Mouse (Mus musculus): Measurements from ENCODE around the gene Ptgdr.
"Not testable (repeated sequence)": the region's sequence is repeated elsewhere in the genome, so short reads cannot be mapped to it uniquely, and the experiment has no call there.

Gene Ptgdr

DNA sequence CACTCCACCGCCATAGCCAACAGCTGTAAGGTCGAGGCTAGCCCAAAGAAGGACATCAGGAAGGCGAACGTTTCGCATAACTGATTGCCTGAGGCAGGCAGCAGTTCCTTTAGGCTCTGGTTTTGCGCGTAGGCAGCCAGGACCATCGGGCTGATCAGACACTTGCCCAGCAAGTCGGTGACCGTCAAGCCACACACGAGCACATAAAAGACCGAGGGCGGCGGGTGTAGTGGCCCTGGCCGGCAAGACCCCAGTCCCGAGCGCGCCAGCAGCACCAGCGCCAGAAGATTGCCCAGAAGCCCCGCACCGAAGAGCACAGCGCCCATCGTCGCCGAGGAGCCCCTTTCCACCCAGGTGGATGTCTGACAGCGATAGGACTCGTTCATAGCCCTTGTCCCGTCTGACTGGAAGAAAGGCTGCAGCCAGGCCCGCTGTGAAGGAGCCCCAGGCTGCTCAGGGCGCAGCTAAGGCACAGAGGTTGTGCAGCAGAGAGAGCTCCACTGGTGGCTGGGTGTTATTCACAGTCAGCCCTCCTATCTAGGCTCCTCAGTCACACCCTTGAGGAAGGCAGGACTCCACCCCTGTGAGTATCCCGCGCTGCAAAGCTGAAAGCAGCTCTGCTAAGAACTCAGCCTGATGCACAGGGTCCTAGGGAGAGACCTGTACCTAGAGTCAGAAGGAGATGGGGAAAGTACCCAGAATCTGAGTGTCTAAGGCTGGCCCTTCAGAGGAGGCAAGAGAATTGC is at the start of gene Ptgdr:
Gene Ptgdr, minus strand, starts transcription at position 508 of the 746 bp plus-strand sequence.
- DNase-seq (ENCODE audit: low spot score in 2 of 2), result no peak

DNA sequence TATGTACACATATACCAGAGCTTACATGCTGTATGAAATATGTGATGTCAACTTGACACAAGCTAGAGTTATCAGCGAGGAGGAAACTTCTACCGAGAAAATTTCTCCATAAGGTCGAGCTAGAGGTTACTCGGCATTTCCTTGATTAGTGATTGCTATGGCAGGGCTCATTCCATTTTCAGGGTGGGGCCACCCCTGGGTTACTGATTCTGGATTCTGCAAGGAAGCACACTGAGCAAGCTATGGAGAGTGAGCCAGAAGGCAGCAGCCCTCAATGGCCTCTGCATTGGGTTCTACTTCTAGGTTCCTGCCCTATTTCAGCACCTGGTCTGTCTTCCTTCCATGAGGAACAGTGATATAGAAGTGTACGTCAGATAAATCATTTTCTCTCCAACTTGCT is 48.6 kb upstream of the Ptgdr start:
- no peak for DNase-seq (ENCODE audit: low spot score in 2 of 2)

DNA sequence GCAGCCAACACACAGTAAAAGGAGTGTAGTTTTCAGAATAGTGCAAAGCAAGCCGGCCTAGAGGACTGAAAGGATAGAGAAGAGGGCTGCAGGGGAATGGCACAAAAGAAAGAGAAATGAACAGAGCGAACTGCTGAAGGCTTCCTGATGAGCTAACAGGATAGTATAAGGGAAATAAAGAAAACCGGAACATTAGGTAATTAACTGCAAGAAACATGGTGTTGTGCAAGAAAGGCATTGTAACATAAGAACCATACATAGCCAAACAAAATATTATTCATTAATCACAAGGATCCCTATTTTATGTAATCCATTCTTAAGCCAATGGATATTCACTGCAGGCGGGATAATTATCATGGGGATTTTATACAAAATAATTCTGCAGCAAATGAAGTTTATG is 45.0 kb upstream of the Ptgdr start:
- DNase-seq (ENCODE audit: low spot score in 2 of 2), result no peak

DNA sequence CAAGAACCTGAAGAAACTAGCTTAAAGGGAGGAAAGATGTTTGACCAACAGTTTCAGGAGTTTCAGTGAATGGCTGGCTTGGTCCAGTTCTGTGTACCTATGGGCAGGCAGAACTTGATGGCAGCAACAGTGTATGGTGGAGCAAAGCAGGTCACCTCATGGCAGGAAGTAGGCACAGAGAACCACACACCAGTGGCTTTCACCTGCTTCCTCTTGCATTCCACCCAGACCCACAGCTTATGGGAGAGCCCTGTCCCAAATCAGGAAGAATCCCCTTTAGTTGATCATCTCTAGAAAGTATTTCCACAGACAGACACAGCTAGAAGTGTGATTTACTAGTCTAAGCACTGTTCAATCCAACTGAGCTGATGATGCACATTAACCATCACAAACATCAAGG is 42.6 kb upstream of the Ptgdr start:
- DNase-seq (ENCODE audit: low spot score in 2 of 2), result not testable (repeated sequence)

DNA sequence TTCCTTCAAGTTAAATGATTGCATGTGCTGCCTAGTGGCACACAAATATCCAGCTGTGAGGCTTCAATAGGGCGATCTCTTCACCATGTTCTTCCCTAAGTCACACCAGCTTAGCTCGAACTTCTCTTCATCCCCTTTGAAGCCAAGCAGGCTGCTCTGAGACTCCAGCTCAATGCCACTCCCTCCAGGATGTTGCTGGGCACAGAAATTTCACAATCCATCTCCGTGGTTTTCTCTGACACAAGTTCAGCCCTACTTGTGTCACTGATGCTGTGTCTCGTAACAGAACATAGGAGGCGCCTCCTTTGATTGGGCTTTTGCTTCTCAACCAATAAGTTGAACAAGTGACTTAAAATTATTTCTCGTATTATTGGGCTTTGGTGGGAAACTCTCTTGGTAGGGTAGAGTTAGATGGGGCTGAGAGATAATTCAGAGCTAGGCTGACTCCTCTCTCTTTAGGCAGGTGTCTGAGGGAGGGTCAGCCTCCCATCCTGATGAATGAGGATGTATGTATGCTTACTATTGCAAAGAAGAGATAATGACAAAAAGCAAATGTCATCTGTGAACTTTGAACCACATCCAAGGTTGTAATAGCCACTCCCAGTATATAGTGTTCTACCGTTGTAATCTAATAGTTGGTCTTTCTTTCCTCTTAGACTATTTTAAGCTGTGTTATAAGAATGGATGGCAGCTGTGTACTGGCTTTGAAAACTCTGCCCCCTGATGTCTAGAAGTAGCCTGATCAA is 32.4 kb upstream of the Ptgdr start:
- no peak for DNase-seq (ENCODE audit: low spot score in 2 of 2)

DNA sequence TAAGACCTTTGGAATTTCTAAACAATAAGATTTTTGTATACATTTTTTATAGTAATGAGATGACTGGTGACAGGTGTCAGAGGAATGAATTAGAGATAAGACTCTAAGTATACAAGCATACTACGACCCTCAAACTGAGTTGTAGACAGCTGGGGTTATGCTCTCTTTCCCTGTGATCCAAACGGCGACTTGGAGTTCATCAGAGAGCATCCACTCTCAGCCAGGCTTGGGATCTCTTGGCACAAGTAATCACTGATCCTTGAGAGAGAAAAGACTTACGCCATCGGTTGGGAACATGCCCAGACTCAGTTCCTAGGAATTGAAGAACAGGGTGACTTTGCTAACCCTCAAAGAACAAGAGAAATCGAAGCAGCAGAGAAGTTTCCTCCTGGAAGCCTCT is 10.5 kb upstream of the Ptgdr start:
- DNase-seq (ENCODE audit: low spot score in 2 of 2), result no peak

DNA sequence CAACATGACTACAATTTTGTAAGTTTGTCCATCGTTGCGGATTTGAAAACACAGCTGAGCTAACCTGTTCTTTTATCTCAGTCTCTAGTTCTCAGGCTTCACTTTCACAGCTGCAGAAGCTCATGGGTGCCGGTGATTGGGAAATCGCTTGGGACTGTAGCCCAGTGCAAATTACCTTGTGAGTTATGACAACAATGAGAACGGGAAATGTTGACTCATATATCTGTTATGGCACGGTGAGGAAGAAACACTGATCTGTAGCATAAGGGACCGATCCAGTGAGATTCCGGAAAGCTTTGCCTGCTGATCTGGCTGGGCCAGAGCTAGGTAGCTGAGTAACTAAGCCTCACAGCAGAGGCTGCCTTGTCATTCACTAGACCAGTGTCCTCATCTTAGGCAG is 6.5 kb upstream of the Ptgdr start:
- no peak for DNase-seq (ENCODE audit: low spot score in 2 of 2)

DNA sequence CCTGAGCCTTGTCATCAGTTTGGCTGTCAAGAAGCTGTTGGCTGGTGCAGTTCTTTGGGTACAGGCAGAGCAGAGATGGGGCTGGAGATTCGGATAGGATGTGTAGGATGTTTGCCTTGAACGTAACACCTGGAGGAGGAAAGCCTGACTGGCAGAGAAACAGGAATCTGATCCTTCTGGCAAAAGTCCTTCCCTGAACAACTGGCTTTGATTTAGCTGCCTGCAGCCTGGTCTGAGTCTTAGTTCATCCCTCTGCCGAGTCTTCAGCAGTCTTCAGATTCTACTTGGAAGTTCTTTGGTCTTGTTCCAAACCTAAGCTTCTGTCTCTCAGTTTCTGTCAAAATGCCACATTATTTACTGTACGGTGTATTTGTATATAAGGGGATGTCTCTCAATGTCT is 3.9 kb upstream of the Ptgdr start:
- no peak for DNase-seq (ENCODE audit: low spot score in 2 of 2)

DNA sequence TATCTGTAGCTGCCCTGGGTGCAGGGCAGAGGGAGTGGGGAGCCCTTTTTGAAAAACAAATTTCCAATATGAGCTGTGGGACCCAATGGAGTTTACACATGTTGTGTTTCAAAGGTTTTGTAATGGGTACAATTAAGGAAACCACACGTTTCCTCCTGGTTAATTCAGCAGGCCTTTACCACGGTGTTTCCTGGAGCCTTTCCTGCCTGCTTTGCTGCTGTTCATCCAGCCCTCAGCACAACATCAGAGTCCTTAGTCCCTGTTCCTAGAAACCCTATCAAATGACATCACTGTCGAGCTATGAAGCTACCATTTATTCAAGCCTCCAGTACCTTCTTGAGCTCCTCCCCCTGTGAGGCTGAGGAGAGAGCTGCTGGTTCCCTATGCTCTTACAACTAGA is 2.0 kb upstream of the Ptgdr start:
- DNase-seq (ENCODE audit: low spot score in 2 of 2), result no peak

DNA sequence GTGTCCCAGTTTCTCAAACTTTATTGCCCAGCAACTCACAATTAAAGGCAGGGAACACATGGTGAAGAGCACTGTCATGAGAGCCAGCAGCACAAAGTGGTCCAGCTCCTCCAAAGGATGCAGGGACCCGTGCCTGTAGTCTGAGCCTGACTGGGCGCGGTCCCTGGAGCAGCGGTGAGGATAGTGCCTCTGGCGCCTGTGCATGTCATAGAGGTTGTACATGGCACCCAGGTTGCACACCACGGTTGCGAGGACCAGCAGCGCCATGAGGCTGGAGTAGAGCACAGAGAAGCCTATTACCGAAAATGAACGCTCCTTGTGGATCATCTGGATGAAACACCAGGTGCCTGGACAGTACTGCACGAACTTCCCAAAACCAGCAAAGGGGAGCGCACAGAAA is 803 bp downstream of the Ptgdr start:
- no peak for DNase-seq (ENCODE audit: low spot score in 2 of 2)

DNA sequence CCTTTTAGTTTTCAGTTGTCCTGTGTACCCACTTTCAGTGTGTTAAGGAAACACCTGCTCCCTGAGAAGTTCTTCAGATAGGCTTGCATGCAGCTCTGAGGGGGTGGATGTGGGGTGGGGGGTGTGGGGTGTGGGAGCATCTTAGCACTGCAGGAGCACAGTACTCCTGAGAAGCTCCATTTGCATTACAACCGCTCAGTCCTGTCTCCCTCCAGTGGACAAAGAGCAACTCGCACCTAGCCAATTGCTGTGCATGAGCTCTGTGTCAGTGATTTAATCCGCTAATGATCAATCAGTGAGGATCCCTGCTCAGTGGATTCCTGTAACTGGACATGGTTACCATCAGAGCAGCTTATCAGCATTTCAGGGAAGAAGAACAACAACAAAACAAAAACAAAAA is 8.5 kb downstream of the Ptgdr start:
- not testable (repeated sequence) for DNase-seq (ENCODE audit: low spot score in 2 of 2)

DNA sequence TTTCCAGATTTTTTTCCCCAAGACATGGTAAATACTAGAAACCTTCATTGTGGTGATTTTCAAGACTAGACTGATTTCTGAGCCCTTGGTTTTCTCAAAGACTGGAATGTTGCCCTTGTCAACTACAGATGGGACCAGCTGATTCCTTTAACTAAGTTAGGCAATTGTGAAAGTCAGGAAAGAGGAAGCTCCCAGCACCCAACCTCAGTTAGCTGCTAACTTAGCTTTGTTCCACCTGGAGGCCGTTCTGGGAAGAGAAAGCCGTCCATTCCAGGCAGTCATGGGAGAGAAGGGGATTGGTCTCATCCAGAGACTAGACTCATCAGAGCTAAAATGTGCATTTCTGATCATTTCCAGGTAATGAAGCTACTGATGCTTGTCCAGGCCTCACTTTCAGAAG is 11.4 kb downstream of the Ptgdr start:
- DNase-seq (ENCODE audit: low spot score in 2 of 2), result no peak

DNA sequence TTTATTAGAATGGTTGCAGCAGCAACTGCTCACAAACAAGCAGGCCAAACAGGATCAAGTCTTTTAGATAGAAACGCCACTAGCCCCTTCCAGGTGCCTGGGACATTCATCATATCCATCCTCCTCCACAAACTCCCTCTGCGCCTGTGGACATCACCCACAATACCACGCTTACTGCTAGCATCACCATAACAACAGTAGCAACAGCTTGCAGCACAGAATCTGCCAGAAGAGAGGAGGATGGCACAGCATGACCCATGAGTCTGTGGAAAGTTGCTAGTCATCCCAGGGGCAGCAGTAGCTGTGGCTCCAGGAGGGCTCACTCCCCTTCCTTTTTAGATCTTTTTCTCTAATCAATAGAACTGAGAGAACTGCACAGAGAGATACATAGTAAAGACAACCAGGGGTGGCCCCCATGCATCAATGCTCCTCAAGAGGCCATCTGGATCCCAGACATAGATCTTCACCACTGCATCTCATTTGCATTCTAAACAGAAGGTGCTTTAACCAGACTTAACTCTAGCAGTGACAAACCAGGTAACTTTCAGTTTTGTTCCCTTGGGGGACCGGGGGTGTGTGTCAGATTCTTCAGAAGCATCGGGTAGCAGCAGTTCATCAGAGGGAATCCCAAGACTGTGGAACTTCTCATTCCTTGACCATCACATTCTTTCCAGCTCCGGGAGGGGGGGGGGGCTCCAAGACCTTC is 12.5 kb downstream of the Ptgdr start:
- DNase-seq (ENCODE audit: low spot score in 2 of 2), result no peak

DNA sequence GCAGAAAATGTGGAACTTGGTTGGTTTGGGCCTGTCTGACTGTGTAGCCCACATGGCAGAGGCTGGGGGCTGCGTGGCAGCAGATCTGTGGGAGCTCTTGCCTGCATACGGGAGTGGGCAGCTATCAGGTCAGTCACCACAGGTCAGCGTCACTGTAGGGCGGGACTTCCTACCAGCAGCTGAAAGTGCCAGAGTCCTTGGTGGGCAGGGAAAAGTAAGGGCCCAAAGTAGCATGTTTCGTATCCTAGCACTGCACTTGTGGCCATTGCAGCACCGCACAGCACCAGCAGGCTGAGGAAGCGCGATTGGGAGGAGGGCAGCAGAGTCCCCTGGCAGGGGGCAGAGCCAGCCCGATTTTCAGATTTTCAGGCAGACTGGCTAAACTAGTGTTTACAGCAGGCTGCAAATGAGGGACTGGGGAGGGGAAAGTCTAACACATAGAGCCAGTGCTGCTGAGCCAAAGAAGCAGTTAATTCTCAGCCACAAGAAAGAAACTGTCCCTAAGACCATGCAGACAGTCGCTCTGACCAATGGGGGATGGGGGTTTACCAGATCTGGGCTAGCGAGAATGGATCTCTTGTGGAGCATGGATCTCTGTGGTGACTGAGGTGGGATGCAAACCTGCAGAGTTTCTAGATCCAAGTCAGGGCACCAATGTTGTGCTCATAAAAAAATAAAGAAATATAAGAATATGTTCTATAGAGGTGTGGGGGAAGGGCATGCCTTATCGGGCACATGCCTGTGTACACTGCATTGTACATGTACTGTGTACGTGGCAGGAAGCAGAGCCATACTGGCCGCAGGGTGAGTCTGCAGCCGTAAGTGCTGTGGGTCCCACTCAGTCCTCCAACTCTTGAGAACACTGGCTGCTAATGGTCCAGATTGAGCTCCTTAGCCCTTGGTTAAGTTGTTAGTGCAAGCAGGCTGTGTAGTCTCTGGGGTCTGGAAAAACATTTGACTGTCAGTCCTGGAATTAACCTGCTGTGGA is 15.1 kb downstream of the Ptgdr start:
- DNase-seq (ENCODE audit: low spot score in 2 of 2), result no peak

DNA sequence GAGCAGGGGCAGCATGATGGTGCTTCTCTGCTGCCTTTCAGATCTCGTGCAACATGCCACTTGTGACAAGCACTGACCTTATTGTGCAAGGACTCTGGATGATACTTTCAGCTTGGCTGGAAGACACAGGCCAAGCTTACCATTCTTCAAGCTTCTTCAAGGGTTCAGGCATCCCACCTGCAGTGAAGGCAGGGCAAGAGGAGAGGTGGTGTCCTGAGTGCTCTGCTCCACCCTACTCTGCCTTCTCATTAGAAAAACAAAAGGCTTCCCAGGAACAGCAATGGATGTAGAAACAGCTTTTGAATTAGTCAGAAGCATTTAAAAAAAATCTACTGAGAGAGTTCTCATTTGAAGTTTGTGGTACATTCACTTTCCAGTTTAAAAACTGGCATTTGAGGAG is 20.5 kb downstream of the Ptgdr start:
- DNase-seq (ENCODE audit: low spot score in 2 of 2), result no peak

DNA sequence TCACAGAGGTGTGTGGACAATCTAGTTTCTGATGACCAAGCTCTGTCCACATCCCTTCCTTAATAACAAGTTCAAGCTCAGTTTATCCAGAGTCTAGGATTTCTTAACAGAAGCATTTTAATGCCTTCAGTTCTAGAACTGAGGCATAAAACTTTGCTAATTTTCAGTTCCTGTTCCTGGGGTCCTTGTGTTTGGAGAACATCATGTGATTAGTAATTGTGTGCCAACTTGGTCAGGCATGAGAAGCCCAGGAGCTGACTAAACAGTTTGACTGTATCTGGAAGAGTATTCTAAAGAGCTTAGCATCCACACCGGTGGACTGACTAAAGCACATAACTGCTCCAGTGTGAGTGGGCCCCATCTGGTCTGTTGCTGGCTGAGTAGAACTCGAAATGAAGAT is 24.0 kb downstream of the Ptgdr start:
- DNase-seq (ENCODE audit: low spot score in 2 of 2), result no peak

DNA sequence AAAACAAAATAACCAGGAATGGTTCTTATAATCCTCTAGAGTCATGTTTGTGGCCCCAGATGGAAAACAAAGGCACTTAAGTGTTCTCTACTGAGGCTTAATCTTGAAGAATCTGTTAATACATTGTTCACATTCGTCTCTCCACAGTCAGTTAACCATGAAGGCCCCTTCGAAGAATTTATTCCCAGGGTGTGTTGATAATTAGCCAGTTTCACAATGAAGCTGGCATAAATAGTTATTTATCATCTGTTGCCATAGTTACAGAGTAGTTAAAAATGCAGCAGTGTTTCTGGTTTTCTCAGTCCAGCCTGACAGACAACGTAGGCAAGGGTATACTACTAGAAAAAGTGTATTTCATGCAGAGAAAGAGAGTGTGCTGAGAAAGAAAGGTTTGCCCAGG is 25.0 kb downstream of the Ptgdr start:
- not testable (repeated sequence) for DNase-seq (ENCODE audit: low spot score in 2 of 2)

DNA sequence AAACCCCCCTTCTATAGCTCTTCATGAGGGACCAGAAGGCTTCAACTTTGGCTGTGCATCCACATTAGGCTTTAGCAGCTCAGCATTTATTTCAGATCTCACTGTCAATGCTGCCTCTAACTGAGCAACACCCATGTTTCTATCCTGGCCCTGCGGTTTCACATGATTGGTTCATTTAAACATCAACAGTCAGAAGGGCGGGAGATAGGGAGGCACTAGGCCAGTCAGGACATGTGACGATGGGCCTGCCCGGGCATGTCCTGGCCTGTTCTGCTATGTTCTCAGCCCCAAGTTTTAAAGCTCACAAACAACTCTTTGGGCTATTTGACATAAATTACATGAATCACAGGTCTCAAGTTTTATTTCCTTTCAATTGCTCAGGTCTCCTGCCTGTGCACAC is 26.1 kb downstream of the Ptgdr start:
- not testable (repeated sequence) for DNase-seq (ENCODE audit: low spot score in 2 of 2)

DNA sequence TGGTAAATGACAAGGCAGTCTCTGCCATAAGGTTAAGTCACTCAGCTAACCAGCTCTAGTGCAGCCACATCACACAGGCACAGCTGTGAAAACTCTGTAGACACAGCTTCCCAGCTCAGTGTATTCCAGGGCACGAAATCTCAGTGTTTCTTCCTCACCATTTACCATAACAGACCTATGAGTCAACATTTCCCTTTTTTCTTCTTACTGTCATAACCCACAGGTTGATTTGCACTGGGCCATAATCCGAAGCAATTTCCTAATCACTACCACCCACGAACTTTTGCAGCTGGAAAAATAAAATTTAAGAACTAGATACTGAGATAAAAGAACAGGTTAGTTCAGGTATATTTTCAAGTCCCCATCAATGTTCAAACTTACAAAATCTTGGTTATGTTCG is 31.4 kb downstream of the Ptgdr start:
- DNase-seq (ENCODE audit: low spot score in 2 of 2), result no peak

DNA sequence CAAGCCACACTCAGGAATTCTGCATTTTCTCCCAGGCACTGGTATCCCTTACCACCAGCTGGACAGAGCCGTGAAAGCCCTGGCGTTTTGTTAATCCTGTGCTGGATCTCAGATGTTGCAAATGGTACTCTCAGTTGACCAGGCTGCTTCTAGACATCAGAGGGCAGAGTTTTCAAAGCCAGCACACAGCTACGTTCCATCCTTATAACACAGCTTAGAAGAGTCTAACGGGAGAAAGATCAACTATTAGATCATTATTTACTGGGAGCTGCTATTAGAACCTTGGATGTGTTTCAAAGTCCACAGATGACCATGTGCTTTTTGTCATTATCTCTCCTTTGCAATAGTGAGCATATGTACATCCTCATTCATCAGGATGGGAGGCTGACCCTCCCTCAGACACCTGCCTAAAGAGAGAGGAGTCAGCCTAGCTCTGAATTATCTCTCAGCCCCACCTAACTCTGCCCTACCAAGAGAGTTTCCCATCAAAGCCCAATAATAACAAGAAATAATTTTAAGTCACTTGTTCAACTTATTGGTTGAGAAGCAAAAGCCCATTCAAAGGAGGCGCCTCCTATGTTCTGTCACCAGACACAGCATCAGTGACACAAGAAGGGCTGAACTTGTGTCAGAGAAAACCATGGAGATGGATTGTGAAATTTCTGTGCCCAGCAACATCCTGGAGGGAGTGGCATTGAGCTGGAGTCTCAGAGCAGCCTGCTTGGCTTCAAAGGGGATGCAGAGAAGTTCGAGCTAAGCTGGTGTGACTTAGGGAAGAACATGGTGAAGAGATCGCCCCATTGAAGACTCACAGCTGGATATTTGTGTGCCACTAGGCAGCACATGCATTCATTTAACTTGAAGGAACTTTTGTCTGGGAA is 37.8 kb downstream of the Ptgdr start:
- DNase-seq (ENCODE audit: low spot score in 2 of 2), result no peak

DNA sequence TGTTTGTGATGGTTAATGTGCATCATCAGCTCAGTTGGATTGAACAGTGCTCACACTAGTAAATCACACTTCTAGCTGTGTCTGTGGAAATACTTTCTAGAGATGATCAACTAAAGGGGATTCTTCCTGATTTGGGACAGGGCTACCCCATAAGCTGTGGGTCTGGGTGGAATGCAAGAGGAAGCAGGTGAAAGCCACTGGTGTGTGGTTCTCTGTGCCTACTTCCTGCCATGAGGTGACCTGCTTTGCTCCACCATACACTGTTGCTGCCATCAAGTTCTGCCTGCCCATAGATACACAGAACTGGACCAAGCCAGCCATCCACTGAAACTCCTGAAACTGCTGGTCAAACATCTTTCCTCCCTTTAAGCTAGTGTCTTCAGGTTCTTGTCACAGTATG is 46.0 kb downstream of the Ptgdr start:
- not testable (repeated sequence) for DNase-seq (ENCODE audit: low spot score in 2 of 2)
